Mouse (Mus musculus): Measurements from ENCODE around the gene Impad1. TPM values are rescaled to one million over a fixed set of nuclear protein-coding genes. Genes with fewer than 3 reads are reported as not detected.

Gene Impad1
- total RNA-seq (2023), result 9.9 TPM

GRCm38 (mm10) chr4:4792992-4793834, at the start of gene Impad1:
Gene Impad1 (minus strand): TSS chr4:4793355.

Measured in CD4-positive naive resting alpha-beta T cell, adult 76 days (primary cell).